8 mouse cellular contexts compared by ENCODE assay signal in genomic region chr2:113757525-113758310, GRCm38 (mm10). TPM values are rescaled to one million over a fixed set of nuclear protein-coding genes. Genes with fewer than 3 reads are reported as not detected.
DNase-seq lines count a peak whose midpoint lies in the region; ATAC-seq and TF ChIP-seq lines count a peak whose summit lies in the region.

No protein-coding gene starts in this region.

- H3K9me3 ChIP-seq in heart, embryonic 12.5 days (replicated peaks): no peaks in the 10 kb centered on the region

- H3K36me3 ChIP-seq in heart, embryonic 12.5 days: no peaks in the 10 kb centered on the region

- intact Hi-C loops in heart, postnatal 36 days (cut with DNase I): no loop called here
- intact Hi-C loops in left cerebral cortex, postnatal 14 days (cut with DNase I): no loop called here

- H3K4me1 ChIP-seq in heart, embryonic 12.5 days (replicated peaks): peaks cover 23% of the 10 kb centered on the region
- no peaks in the 10 kb centered on the region for H3K4me1 ChIP-seq in bone marrow, adult 2 months (ENCODE audit: control insufficient read depth, insufficient read depth, low read length)

- H3K9ac ChIP-seq in heart, embryonic 12.5 days: no peak overlapping the region

- no peak for ATAC-seq in heart, embryonic 12.5 days (ENCODE audit: insufficient number of reproducible peaks, low FRiP score)
- ATAC-seq in frontal cortex, adult (ENCODE audit: low TSS enrichment): peak; percentile 73

- under 1% methylated on average over 47 of the region's 47 CpGs for WGBS in heart, embryonic 12.5 days
- WGBS in bone marrow, adult 2 months: 2% methylated on average over 47 of the region's 47 CpGs

- TF ChIP-seq CTCF in bone marrow, adult 2 months (IDR thresholded peaks at IDR 0.05; ENCODE audit: control insufficient read depth, insufficient read depth, low read length): no peak

- no peak overlapping the region for H3K27ac ChIP-seq in heart, embryonic 12.5 days (ENCODE audit: poor library complexity, severe bottlenecking)
- 0 out of 2 replicates have a peak overlapping the region, but pooled peaks have one; percentile 10 for H3K27ac ChIP-seq in bone marrow, adult 2 months (ENCODE audit: control insufficient read depth, insufficient read depth, low read depth, low read length, poor library complexity)

- H3K27me3 ChIP-seq in heart, embryonic 12.5 days (replicated peaks): peaks cover 69% of the 10 kb centered on the region

- H3K4me3 ChIP-seq in heart, embryonic 12.5 days: peak overlapping the region; percentile 47
- H3K4me3 ChIP-seq in bone marrow, adult 2 months (replicated peaks; ENCODE audit: control insufficient read depth, low read depth, low read length): no peak overlapping the region

- no peak for TF ChIP-seq POLR2A in bone marrow, adult 2 months (IDR thresholded peaks at IDR 0.05; ENCODE audit: borderline replicate concordance, control insufficient read depth, low read depth, low read length)

- peak overlapping the region; percentile 83 for H3K4me2 ChIP-seq in heart, embryonic 12.5 days

- no peak for DNase-seq in heart, postnatal 36 days
- DNase-seq in left cerebral cortex, postnatal 14 days (ENCODE audit: low spot score in 2 of 2): peak; percentile 33 to 61
- DNase-seq in neural tube, embryonic 10.5 days (ENCODE audit: extremely low spot score, low spot score): peak; percentile 74
- DNase-seq in spleen, postnatal 36 days (ENCODE audit: low spot score in 2 of 2): no peak
- no peak for DNase-seq in adrenal gland, adult 18-20 months (ENCODE audit: low spot score in 2 of 2)

RNA-seq across cellular contexts. Expression of gene Grem1, which starts 0.7 kb away (rescaled TPM):
- polyA plus RNA-seq in heart, embryonic 12.5 days (2016; fragmentation: Nextera tagmentation; extraction: Ambion mirVana): 0.09 TPM in 1 of 2 replicates, not detected in the other
- not detected for total RNA-seq in heart, postnatal 36 days (2021)
- 5.2 and 6.3 TPM in 2 replicates for polyA plus RNA-seq in bone marrow, adult 2 months (2011; ENCODE audit: insufficient read depth, insufficient read length, low replicate concordance, missing spikeins)
- total RNA-seq in left cerebral cortex, postnatal 14 days (2021): 1 to 10 TPM in 1 of 2 experiments, under 1 TPM in 1; 0.97 to 1.3 TPM
- under 1 TPM; 0.46 to 0.67 TPM for total RNA-seq in adrenal gland, adult 18-20 months (2021)

Comparison
In these comparisons a context has a peak if more than half of its experiments do, and no peak if none do; other contexts are left out.
1. DNase-seq: peak in left cerebral cortex, postnatal 14 days (2 of 2) and neural tube, embryonic 10.5 days (single experiment); none in heart, postnatal 36 days (0 of 2), spleen, postnatal 36 days (0 of 2) and adrenal gland, adult 18-20 months (0 of 2).